Mouse (Mus musculus): ENCODE results near the gene Rmnd5b.
"Not testable (repeated sequence)": the region's sequence is repeated elsewhere in the genome, so short reads cannot be mapped to it uniquely, and the experiment has no call there.

Gene Rmnd5b

GRCm38 (mm10) chr11:51621776-51622175, 13.9 kb downstream of the Rmnd5b start:
- DNase-seq (ENCODE audit: inconsistent ontology term), result no peak

DNA sequence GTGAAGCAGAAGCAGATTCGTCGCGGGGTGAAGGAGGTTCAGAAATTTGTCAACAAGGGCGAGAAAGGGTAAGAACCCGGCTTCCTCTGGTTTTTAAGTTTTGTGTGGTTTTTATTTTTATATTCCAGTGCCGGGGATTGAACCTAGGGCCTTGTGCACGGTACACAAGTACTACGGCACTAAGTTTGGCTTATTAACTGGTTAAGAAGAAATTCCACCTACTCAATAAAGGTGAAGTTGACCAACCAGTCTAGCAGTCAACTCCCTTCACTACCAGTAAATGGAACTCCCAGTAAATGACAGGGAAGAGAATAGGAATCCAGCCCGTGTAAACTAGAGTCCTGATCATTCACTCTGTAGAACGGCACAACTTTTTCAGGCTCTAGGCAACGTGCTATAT, 15.6 kb downstream of the Rmnd5b start:
- no peak for DNase-seq (ENCODE audit: inconsistent ontology term)

- DNase-seq (ENCODE audit: inconsistent ontology term), result peak; percentile 98
Measured at GRCm38 (mm10) chr11:51619409-51620060, 16.2 kb downstream of the Rmnd5b start, which contains the start of gene Nhp2. TSS of gene Nhp2 (plus strand) at chr11:51619735.

DNA sequence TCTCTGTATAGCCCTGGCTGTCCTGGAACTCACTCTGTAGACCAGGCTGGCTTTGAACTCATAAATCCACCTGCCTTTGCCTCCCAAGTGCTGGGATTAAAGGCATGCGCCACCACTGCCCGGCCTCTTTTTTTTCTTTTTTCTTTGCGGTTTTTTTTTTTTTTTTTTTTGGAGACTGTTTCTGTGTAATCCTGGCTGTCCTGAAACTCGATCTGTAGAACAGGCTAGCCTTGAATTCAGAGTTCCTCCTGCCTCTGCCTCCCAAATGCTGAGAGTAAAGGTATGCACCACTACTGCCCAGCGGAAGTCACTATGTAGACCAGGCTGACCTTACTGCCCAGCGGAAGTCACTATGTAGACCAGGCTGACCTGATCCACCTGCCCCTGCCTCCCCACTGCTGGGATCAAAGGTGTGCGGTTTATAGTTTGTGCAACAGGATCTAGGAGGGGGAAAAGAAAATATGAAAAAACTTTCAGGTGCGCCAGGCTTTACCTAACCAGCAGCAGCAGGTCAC, 16.7 kb downstream of the Rmnd5b start:
- no peak for DNase-seq (ENCODE audit: inconsistent ontology term)

- peak; percentile 31 for DNase-seq (ENCODE audit: inconsistent ontology term)
Measured at GRCm38 (mm10) chr11:51617693-51618092, 18.0 kb downstream of the Rmnd5b start.

- DNase-seq (ENCODE audit: inconsistent ontology term), result not testable (repeated sequence)
Measured at GRCm38 (mm10) chr11:51616113-51616512, 19.6 kb downstream of the Rmnd5b start.

GRCm38 (mm10) chr11:51615601-51616000, 20.1 kb downstream of the Rmnd5b start:
- peak; percentile 73 for DNase-seq (ENCODE audit: inconsistent ontology term)

- no peak for DNase-seq (ENCODE audit: inconsistent ontology term)
Measured at GRCm38 (mm10) chr11:51615129-51615528, 20.6 kb downstream of the Rmnd5b start.

GRCm38 (mm10) chr11:51614256-51614655, 21.4 kb downstream of the Rmnd5b start:
- no peak for DNase-seq (ENCODE audit: inconsistent ontology term)

- not testable (repeated sequence) for DNase-seq (ENCODE audit: inconsistent ontology term)
Measured at GRCm38 (mm10) chr11:51609940-51610339, 25.8 kb downstream of the Rmnd5b start.

GRCm38 (mm10) chr11:51609266-51609909, 26.3 kb downstream of the Rmnd5b start:
- DNase-seq (ENCODE audit: inconsistent ontology term), result no peak

DNA sequence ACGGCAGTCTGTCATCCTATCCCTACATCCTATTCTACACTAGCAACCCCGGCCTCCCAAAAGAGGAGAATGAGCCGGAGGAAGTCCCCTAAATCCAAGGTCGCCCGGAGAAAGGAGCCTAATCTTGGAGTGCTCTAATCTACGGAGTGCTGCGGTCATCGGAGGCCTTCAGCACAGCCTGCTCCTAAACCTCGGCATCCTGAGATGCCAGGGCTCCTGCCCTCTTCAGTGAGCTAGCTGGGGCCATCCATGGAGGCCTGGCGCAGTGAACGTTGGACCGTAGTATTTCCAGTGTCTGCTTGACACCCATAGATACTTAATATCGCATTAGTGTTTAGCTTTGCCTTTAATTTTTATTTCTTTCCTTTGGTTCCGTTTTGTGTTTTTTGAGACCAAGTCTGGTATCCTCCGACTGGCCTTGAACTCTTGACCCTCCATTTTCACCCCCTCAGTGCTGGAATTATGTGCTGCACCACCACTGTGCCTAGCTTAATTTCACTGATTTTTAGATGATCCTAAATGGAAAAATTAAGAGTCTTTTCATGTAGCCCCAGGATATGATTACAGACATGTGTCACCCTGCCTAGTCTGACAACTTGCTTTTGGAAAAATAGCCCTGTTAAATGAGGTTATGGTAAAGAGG, 28.5 kb downstream of the Rmnd5b start:
- DNase-seq (ENCODE audit: inconsistent ontology term), result no peak

GRCm38 (mm10) chr11:51606447-51607095, 29.1 kb downstream of the Rmnd5b start, which contains the start of gene Hnrnpab:
TSS of gene Hnrnpab (minus strand) at chr11:51606847.
- peak; percentile 96 for DNase-seq (ENCODE audit: inconsistent ontology term)

DNA sequence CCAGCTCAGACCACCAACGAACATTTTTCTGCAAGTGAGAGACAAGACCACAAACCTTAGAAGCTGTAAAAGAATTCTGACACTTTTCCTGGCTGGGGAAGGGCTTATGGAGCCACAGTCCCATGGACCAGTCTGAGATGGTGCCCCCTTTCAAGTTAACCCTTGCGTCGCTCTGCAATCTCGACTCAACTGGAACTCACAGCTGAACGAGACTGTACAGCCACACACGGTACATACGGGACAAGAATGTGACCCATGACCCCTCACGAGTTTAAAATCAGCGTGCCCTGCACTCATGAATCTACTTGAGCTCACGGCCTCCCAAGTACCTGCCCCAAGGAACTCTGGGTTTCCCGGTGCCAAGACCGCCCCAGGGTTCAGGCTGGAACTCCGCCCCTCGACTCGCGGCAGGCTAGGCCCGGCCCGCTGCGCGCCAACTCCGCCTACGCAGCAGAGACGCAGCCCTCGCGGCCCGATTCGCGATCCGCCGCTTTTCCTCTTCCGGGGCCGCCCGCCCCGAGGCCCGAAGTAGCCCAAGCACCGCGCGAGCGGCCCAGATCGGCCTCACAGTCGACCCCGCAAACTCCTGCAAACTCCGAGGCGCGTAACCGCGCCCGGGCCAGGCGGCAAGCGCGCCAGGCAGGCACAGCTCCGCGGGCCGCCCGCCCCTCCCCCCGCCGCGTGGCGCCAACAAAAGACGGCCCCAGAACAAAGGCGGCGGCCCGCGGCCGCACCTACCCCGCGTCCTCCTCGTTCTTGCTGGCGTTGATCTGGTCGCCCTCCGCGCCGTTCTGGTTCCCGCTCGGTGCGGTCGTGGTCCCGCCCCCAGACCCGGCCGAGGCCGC, 29.9 kb downstream of the Rmnd5b start:
- peak; percentile 90 for DNase-seq (ENCODE audit: inconsistent ontology term)

DNA sequence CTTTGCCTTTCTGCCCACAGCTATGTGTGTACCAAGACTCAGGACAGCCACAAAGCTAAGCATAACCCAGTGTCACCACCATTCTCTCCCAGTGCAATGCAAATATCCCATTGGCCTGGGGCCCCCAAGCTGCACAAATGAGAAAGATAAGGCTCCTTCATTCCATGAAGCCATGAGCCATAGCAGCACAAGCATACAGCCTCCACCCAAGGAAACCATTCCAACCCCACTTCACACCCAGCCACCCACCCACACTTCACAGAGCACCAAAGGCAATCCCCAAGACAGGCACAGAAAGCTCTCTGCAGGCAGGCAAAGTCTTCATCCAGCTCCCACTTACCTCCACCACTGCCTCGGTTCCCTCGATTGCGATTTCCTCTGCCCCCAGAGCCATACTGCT, 33.4 kb downstream of the Rmnd5b start:
- no peak for DNase-seq (ENCODE audit: inconsistent ontology term)

- no peak for DNase-seq (ENCODE audit: inconsistent ontology term)
Measured at GRCm38 (mm10) chr11:51597553-51597952, 38.1 kb downstream of the Rmnd5b start.

- DNase-seq (ENCODE audit: inconsistent ontology term), result no peak
Measured at GRCm38 (mm10) chr11:51595459-51596083, 40.1 kb downstream of the Rmnd5b start.

- no peak for DNase-seq (ENCODE audit: inconsistent ontology term)
Measured at GRCm38 (mm10) chr11:51594715-51595350, 40.9 kb downstream of the Rmnd5b start.

DNA sequence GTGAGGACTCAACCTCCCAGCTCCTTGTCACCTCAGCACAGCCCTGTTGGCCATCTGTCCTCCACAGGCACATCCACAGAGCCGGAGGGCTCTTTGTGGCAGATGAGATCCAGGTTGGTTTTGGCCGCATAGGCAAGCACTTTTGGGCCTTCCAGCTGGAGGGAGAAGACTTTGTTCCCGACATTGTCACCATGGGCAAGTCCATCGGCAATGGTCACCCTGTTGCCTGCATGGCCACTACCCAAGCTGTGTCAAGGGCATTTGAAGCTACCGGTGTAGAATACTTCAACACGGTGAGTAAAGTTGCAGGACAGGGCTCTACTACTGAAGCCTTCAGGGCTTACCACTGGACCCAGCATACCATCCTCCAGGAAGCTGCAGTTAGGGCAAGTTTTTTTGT, 41.8 kb downstream of the Rmnd5b start:
- no peak for DNase-seq (ENCODE audit: inconsistent ontology term)

DNA sequence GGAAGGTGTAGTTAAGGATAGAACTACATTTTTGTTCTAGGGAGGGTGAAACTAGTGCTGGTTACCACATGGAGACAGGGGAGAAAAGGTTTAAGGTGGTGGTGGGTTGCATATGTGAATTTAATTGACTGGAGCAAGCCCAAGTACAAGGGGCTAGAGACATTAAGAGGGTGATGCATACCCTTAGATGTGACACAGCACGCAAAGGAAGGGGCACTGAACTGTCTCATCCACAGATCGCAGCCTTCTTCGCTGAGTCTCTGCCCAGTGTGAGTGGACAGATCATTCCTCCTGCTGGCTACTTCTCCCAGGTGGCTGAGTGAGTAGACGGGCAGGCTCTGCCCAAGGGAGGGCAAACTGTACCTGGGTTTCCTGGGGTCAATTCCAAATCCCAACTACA, 42.3 kb downstream of the Rmnd5b start:
- DNase-seq (ENCODE audit: inconsistent ontology term), result no peak

All from Muller cell, postnatal 12 days (primary cell).